Mouse (Mus musculus): ENCODE measurements around the gene Cmya5. TPM values are rescaled to one million over a fixed set of nuclear protein-coding genes. Genes with fewer than 3 reads are reported as not detected.

Cmya5 gene
- total RNA-seq, 4 experiments from 2014 or later, result 378 to 419 (median 409) TPM

DNA sequence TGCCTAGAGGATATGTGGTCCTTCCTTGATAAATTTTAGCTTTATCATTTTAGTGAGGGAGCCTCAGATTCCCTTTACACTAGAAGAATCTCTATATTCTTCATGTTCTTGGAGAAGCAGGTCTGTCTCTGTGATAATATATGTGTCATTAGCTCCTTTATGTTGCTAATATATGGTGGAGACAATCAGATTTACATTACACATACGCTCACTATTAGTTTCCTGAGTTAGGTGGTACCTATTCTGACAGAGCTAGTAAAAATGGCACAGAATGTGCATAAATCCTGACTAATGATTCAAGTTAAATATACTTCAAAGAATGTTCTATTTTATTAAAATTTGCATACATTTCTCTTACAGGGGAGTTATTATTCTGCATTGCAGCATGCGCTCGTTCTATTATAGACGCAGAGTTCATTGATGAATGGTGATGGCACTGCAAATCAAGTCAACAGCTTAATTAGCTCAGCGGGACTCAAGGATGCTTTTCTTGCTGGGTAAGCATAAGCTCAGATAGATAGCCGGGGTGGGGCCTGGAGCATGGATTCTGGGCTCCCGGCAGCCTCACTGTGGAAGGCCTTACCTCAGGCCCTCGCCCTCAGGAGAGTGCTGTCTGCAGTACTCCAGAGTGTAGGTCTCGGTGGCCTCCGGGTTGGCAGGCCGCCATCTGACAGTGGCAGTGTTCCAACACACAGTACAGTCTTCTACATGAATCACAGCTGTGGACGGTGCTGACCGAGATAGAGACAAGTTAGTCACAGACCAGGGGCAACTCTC lies 81.5 kb downstream of the Cmya5 start:
- DNase-seq (ENCODE audit: low spot score), result peak; percentile 57

DNA sequence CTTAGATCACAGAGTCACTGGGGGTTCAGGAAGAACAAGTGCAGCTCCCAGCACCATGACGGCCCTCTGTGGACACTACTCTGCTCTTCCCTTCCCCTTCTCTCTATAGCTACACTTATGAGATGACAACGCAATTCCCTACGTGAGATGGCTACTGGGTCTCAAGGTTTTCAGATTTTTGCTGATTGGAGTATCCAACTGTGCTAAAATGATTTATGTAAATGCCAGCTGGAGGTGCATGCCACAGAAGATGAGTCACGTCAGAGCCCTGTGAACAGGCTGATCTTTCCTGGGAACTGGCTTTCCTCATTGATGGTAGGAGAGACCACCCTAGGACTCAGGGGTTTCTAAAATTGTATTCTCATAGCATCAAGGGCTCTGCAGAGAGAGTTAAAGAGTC lies 83.2 kb downstream of the Cmya5 start:
- DNase-seq (ENCODE audit: low spot score), result no peak

DNA sequence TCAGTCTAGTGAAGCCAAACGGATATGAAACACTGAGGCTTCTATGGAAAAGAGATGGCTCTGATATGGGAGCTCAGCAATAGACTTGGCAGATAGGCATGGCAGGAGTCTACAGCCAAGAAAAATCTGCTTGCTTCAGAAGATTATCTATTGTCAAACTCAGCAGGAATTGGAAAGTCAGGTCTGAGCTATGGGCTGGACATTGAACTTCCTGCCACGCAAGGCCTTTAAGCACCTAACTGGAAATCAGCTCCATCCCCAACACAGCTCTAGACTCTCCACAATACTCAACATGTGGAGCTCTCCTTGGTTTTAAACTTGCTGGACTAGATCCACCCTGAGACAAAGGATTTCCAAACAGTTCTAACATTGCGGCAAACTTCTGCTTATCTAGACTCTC lies 84.1 kb downstream of the Cmya5 start:
- no peak for DNase-seq (ENCODE audit: low spot score)

DNA sequence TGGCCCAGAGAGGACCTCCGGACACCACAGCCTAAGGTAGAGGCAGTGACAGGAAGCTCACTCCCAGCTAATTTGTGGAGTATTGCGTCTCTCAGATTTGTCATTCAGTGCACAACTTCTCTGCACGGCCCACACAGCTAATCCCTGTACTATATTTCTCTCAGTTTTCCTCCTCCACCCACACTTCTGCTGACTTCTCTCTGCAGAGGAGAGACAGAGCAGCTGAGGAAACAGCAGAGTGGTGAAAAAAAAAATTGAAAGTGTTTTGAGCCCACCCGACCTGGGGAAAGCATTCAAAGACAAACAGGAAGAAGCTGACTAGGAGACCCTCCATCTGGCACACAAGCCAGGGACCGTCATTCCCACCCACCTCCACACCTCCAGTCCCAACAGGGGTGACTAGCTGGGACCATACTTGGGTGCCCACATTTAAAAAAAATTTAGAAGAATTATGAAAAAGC lies 85.9 kb downstream of the Cmya5 start:
- no peak for DNase-seq (ENCODE audit: low spot score)

DNA sequence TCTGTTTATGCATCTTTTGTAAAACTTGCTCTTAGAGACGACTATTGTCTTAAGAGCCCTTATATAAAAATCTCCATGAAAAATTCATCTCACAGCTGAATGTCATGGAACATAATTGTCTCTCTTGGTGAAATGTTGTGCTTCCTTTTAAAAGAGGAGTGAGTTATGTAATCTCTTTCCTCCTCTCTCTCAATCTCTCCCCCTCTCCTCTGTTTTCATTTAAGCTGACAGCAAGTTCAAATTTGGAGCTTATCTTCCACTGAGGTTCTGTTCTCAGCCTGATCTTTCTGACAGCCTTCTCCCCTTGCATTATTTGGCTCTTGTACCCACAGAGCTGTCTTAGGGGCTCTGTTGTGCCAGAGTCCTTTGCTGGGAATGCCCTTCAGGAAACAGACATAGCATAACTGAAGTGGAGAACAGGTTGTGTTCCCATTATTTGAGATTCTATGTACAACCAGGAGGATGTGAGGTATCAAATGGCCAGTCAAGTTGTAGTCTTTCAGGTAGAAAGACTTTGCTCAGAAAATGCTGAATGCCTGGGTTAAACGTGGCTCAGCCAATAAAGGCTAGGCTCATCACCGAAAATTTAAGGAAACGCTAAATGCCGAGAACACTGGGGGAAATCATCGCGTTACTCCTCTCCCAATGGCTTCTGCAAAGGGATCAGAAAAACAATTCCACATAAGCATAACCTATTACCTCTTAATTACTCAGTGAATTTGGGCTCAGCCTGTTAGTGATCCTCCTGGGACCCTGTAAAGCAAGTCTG lies 86.8 kb downstream of the Cmya5 start:
- no peak for DNase-seq (ENCODE audit: low spot score)

DNA sequence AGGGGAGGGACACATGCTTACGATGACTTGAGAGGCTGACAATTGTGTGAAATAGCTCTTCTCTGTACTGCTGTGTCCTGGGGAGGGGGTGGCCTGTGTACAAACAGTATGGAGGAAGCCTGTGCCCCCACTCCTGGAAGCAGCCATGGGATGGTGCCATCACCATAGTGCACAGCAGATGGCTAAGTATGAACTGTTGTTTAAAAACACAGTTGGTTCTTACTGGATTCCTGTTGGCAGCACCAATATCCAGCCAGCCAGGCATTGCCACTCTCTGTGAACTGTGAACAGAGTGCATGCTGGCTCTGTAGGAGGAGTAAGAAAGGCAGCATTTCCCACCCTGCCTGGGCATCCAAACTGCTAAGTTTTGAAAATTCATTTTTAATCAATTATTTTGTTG lies 88.4 kb downstream of the Cmya5 start:
- no peak for DNase-seq (ENCODE audit: low spot score)

DNA sequence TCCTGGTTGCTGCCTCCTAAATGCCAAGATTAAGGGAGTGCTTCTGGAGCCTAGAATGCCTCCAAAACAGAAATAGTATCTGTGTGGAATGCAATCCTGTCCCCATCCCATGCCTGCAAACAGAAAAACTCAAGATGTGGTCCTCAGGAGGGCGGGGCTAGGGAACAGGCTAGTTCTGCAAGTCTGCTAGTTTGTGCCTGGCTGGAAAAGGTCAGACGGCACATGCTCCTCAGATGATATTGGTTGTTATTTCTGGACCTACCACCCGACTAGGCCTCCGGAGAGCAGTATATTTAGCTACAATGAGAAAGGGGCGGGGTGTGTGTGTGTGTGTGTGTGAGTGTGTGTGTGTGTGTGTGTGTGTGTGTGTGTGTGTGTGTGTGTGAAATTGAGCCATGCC lies 93.0 kb downstream of the Cmya5 start:
- DNase-seq (ENCODE audit: low spot score), result peak; percentile 42

DNA sequence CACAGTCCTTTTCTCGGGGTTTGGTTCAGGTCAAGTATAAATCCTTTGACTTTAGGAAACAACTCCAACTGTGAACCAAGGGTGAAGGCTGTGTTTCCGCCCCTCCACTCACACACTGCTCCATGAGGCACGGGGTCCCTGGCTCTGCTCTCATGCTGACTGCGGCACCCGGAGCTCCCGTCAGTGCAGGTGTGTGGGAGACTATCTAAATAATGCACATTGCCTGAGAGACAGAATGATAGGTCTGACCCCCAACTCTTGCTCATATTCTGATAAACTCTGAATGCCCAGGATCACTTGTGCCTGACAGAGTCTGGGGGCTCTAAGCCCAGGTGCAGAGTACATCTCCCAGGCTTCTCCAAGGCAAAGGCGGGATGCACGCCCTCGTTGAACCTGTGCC lies 103.5 kb downstream of the Cmya5 start:
- no peak for DNase-seq (ENCODE audit: low spot score)

DNA sequence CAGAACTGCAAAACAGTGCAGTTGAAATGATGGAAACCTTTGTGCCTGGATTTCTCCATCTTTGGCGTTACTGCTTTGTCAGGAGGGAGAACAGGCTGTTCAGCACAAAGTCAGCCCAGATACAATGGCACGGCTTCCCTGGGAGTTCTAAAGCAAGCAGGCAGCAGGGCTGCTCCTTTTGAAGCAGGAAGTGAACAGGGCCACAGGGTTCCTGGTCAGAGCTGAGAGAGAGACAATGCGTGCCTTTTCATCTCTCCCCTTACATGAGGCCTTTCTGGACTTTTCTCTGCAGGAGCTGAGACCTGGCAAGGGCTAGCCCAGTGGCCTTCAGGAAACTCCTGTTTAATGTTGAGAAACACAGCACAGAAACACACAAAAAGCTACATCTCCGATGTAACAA lies 108.3 kb downstream of the Cmya5 start:
- no peak for DNase-seq (ENCODE audit: low spot score)

DNA sequence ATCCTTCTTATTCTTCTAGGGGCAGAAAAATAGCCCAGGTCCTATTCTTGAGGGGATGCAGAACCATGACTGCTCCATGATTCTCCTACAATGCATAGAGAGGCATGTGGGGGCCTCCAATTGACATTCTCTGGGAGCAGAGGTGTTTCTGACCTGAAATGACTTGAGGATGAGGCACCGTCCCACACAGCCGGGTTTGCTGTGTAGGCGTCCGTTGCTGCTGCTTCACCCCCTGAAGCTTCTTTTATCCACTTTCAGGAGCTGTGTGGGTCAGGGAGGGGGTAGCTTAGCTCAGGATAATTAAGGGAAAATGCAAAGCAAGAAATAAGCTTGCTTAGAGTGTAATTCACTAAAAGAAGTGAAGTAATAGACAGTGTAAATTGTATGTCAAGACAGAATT lies 115.2 kb downstream of the Cmya5 start:
- DNase-seq (ENCODE audit: low spot score), result no peak

DNA sequence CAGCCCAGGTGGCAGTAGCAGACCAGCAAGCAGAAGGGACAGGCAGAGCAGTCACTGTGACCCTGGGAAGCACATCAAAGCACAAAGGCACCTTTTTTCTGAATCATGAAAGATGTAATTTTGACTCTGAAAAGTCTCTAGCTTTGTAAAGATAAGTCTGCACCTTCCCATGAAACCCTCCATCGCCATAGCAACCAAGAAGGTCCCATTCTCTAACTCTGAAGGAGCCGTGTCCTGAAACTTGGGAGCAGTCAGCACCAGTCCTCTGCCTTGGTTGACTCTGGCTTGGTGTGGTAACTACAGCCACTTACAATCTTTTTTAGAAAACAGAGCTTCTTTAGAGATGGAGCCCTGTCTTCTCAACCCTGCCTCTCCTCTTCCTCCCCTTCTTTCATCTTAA lies 119.7 kb downstream of the Cmya5 start:
- no peak for DNase-seq (ENCODE audit: low spot score)

DNA sequence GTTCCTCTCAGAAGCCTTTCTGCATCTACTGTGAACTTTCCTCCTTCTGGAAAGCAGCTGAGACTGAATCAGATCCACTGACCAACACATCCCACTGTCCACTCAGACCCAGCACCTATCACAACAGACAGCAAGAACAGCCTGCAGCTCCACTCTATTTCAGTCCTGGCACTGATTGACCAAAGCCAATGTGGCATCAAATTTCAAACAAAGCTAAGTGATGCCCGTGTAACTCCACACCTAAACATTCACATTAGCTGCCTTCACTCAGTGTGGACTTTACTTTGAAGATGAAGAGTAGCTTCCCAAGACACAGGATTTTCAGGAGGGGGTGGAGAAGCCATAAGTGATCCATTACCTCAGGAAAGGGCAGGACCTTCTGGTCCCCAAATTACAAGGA lies 122.4 kb downstream of the Cmya5 start:
- no peak for DNase-seq (ENCODE audit: low spot score)

DNA sequence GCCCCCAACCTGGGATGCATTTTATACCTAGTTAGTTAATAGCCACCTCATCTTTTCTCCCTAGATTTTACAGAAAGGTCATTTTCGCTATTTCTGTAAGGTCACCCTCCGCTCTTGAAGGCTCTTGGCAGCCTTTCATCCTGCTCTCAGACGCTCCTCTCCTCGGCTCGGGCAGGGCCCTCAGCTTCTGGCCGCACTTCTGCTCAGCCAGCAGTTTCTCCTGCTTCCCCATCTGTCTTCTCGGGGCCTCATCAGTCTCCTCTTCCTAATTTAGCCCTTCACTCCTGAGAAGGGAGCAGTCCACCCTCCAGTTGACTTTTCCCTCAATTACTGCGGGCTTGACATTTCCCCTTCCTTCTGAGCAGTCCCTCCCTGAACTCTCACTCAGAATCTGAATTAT lies 131.6 kb downstream of the Cmya5 start:
- DNase-seq (ENCODE audit: low spot score), result no peak

DNA sequence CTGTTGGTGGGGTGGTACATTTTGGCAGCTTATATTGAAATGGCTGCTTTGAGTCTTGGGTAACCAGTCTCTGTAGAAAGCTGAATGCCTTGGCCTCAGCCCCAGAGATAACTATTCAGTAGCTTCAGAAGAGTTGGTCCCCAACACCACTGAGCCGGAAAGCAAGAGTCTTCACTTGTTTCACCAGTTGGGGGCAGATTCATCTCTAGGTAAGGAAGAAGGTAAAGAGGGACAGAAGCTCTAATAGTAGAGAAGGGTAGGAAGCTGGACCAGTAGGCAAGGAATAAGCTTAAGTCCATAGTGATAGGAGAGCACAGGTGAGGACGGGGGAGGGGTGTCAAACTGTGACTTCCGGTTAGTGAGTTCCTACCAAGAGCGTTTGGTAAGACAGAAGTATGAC lies 133.2 kb downstream of the Cmya5 start:
- DNase-seq (ENCODE audit: low spot score), result no peak

DNA sequence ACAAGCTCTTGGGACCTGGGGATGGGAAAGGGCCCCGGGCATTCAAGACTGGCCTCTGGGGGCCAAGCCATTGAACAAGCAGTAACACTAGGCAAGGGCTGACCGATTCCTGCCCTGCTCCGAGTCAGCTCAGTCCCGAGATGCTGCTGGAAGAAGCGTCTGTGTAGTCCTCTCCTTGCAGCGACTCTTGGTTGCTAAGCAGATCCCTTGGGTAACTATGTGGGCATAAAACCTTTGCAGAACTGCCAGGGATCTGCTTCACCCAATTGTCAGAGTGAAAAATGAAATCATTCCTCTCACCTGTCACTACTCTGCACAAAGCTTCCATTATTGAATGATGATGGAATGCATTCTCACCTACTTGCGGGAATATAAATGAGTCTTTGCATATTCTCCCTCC lies 134.0 kb downstream of the Cmya5 start:
- DNase-seq (ENCODE audit: low spot score), result no peak

DNA sequence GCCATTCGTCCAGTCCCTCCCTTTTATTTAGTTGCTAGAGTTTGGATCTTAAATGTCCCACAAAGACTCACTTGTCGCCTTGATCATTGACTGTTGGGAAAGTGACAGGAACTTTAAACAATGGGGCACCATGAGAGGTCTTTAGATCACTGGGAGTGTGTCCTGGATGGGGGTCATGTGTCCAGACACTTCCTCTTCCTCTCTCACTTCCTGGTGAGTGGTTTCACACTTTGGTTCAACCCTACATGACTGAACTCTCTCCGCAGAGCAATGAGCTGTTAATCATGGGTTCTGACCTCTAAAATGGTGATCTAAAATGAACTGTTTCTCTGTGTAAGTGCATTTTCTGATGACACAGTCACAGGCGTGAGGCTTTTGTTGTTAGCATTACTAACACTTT lies 137.4 kb downstream of the Cmya5 start:
- DNase-seq (ENCODE audit: low spot score), result no peak

DNA sequence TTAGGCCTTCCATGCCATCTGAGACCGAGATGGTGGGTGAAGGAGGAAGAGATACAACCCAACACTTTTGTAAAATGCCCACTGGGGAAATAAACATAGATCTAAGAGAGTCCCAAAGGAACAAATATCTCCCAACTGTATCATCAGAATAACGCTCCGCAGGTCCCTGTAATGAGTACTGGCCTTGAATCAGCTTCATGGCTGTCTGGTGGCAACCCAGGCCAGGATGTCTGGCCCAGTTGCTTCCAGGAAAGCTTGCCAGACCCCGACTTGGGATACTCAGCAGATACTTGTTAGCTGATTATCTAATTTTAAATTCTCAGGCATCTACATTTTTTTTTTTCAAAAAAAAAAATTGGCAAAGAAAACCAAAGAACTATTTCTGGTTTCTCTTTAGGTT lies 138.2 kb downstream of the Cmya5 start:
- DNase-seq (ENCODE audit: low spot score), result no peak

DNA sequence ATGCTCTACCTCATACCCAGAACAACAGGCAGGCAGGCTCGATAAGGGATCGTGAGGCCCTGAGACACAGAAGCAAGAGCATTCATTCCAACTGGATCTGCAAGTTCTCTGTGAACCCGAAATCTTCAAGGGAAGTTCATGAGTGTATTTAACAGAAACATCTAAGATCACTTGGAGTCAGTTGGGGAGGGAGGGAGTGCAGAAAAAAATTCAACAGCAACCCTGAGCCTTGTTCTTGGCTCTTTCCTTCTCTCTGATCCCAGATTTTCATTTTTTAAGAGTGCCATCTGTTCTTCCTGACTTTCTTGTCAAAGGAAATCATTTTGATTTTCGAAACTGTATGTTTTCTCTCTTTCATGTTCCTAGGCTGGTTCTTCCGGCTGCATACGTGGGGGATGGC lies 140.5 kb downstream of the Cmya5 start:
- DNase-seq (ENCODE audit: low spot score), result no peak

DNA sequence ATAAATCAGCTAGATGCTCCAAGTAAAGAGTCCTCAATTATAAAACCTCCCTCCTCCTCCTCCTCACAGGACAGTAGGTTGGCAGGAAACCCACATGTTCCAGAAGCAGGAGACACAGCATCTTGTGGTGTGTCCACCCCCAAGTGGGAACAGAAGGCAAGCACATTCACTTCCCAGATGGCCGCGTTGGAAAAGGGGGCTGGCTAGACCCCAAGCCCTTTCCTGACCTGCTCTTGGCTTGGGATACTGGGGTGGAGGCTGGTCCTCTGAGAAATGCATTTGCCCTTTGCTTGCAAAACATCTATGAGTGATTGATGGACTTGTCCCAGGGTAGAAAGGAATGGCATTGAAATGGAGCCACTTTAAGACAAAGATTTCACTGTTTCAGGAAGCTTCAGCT lies 142.1 kb downstream of the Cmya5 start:
- no peak for DNase-seq (ENCODE audit: low spot score)

DNA sequence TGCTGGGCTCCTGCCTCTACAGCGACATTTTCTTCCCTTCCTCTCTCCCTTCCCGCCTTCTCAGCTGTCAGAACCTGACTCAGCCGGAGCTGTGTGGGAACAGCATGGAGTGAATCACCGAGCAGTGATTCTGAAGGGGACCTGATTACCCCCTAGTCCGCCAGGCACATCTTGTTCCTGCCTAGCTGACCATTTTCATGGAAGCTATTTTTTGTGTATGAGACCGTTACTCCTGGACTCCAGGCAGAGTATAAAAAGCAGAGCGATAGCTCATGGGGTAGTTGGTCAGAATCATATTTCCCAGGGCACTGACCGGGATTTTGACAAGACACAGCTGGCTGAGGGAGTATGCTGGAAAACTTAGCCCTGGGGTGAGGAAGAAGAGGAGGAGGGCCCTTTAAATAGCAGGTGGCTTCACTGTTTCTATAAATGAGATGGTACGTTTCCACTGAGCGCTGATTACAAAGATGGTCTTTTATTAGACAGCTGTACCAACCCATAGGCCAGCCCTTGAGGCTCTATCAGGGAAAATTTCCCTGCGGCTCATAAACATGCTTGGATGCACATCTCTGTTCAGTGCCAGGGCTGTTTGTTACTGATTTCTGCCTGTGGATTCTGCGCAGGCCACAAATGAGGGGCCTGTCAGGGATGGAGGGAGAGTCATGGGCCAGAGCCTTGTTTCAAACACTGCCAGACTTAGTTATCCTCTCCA lies 143.7 kb downstream of the Cmya5 start:
- peak; percentile 48 for DNase-seq (ENCODE audit: low spot score)

DNA sequence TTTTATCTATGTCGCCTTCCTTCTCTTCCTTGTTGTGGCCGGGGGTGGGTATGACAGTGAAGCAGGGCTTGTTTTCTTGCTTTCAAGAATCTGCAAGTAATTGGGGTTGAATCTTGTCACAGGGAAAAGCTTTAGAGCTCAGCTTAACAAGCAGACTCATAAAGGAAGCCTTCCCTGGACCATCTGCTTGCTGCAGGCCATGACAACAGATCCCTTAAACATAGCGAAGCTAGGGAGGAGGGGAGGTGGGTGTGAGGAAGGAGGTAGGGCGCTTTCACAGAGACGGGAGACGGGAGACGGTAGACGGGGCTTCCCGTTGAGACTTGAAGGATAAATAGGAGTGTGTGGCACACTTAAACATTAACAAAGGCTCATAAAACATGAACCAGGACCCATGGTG lies 144.7 kb downstream of the Cmya5 start:
- DNase-seq (ENCODE audit: low spot score), result no peak

DNA sequence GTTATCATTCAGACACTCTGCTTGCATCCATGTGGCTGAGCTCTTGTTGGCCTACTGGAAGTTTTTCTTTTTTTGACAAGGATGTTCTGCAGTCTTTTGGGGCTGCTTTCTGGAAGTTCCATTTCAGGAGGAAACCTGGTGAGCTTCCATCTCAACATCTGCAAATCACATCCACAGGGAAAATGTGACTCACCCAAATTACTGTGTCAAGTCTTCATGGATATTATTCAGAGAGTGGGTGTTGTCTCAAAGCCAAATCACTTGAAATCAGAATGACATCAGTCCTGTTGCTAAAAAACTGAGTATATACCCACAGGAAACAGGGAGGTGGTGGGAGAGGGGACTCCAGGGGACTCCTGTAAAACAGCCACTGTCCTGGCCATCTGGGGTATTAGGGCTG lies 149.8 kb downstream of the Cmya5 start:
- peak; percentile 76 for DNase-seq (ENCODE audit: low spot score)

DNA sequence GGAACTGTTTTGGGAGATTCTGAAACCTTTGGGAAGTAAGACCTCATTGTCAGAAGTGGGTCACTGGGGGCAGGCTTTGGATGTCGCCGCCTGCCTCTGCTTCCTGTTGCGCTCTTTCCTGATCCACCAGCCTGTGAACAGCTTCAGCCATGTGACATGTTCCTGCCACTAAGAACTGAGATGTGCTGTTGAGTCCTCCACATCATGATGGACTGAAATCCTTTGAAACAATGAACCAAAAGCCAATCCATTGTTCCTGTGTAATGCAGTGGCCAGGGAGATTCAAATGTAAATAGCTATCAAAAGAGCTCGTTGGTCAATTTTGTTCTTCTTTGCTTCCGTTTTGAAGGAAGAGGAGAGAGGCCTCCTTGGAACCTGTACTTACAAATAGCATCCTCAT lies 151.7 kb downstream of the Cmya5 start:
- DNase-seq (ENCODE audit: low spot score), result no peak

Data from heart, adult 8-10 months (tissue).